Mouse (Mus musculus): Measurements from ENCODE around the gene Tagln3. TPM values are rescaled to one million over a fixed set of nuclear protein-coding genes. Genes with fewer than 3 reads are reported as not detected.

The Tagln3 gene
- total RNA-seq, 2 experiments from 2014 or later, result 0.60 to 0.61 TPM

DNA sequence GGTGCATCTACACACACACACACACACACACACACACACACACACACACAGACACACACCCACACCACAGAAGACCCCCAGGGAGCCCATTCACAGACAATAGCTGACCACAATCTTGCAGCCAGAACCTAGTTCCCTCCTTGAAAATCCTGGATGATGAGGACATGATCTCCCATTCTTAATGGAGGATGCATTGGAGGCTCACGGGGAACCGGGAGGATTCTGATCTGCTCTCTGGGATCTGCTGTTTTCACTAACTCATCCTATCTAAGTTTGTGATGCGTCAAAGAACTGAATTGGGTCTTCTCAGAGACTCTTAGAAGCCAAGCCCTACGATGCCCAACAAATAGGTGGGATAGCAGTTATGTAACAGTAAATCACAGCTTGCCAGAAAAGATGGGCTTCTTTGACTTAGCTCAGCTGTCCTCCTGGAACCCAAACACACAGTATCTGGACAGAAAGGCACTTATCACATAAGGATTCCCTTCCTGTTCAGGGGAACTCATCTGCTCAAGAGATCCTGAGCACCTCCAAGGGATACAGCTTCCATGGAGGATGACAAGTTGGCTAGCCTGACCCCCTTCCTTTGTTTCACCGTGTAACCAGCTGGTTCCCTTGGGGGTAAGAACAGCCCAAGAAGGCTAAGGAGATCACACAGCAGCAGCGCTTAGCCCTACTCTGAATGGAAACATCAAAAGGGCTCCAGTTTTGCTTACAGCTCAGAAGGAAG lies 1.1 kb downstream of the Tagln3 start:
- intact Hi-C loops (cut with DNase I), result no loop called here
- no peak for DNase-seq (ENCODE audit: low spot score)

DNA sequence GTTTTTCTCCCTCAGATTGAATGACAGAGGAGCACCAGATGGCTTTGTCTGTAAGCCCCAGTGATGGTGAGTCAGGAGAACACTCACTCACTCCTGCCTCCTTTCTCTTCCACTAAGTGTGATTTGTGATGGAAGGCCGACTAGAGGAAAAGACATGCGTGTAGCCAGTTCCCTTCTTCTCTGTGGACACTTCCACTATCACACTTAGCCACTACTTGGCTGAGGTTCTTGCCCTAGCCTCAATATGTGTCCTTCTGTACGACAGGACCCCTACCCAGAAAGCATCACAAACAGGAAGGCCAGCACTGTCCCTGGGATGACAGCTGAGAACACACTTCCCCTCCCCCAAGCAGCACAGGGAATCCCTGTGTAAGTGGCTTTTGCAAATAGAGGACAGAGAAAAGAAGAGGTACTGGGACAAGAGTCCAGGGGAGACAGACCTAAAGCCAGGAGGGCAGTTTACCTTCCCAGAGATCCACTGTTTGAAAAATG lies 1.9 kb downstream of the Tagln3 start:
- intact Hi-C loops (cut with DNase I), result no loop called here
- DNase-seq (ENCODE audit: low spot score), result no peak

DNA sequence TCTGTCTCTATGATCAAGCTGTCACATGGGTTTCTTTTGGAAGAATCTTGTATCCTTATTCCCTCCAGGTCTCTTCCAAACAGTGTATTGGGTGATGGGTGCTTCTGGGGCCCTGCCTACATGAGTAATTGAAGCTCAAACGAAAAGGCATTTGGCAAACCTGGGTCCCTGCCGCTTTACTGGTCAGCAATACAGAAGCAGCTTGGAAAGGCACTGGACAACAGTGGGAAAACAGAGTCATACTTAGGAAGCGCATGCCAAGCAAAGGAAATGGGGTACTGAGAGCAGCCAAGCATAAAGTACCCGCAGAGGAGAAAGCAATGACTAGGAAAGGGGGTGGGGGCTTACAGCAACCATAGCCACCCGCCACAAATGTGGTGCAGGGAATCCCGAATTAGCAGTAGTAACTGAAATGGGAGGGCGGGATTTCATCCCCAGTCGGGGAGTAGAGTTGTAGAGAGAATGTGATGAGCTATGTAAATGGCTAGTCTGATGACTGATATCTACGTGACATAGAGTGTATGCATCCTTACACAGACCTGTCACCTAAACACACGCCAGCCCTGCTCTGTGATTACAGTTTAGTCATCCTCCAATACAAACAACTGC lies 4.3 kb downstream of the Tagln3 start:
- DNase-seq (ENCODE audit: low spot score), result no peak
- intact Hi-C loops (cut with DNase I), result no loop called here

DNA sequence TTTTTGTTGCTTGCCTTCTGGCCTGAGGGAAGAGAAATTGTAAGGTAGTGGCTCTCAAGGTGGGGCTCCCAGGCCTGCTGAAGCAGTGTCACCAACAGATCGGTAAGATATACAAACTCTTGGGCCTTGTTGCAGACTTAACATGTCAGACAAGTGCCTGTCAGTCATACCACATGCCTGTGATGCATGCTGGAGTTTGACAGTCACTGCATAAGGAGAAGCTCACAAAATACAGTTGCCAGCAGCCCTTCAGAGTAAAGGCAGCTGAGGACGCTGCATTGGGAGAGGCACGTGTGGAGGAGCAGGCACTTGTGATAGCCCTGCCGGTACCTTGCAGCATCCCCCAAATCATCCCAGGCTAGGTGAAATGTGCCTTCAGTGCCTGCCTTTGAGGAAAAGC lies 6.1 kb downstream of the Tagln3 start:
- DNase-seq (ENCODE audit: low spot score), result no peak
- intact Hi-C loops (cut with DNase I), result no loop called here

DNA sequence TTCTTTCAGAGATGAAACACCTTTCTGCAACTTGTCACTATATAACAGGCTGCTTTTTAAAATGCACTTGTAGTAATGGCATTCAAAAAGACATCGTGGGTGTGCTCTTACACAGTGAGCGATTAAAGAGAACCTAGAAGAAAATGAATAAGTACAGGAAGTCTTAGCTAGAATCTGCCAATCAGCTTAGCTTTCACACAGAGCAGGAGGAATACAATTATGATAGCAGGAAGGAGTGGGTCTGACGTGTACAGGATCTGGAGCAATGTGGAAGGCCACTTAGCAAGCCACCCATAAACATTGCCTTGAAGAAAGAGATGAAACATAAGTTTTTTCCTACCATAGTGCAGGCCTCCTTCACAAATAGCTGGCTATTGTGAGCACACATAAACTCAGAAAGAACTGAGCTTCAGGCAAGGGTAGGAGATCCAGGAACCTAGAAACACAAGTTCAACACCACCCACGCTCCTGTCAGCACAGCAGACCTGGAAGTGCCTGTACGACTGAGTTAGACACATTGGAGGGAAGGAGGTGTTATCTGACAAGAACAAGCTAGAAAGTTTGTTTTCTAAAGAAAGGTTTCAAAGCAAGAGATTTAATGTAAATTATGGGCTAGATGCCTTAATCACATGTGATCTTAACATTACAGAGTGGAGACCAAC lies 9.8 kb downstream of the Tagln3 start:
- intact Hi-C loops (cut with DNase I), result no loop called here
- no peak for DNase-seq (ENCODE audit: low spot score)

DNA sequence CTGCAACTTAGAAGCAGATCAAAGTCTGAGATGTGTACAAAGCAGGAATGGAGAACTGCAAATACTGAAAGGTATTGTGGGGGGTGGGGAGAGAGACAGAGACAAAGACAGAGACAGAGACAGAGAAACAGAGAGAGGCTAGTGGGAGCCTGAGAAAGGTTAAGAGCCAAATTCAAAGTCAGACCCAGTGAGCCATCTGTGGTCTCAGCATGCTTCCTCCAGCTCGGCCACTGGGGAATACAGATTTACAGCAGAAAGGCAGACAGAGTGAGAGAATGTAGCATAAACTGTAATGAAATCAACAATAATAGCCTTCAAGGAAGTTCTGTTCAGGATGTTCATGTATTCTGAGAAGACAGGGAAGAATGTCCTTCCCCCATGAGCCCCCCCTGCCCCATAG lies 10.5 kb downstream of the Tagln3 start:
- DNase-seq (ENCODE audit: low spot score), result no peak
- intact Hi-C loops (cut with DNase I), result no loop called here

DNA sequence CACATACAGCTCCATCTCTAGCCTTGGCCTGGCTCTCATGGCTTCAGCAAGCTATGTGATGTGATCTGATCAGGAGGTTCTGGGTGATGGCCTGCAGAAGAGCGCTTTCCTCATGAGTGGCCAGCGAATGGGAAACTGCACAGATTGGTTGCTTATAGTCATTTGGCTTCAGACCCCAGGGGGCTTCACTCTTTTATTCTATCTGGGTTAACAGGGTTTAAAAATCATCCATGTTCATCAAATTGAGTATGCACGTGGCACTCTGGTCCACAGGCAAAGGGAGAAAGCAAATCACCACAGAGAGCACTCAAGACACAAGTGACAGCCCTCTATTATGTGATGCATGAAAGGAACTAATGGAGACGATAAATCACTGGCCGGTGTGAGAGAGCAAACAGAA lies 11.1 kb downstream of the Tagln3 start:
- intact Hi-C loops (cut with DNase I), result no loop called here
- no peak for DNase-seq (ENCODE audit: low spot score)

DNA sequence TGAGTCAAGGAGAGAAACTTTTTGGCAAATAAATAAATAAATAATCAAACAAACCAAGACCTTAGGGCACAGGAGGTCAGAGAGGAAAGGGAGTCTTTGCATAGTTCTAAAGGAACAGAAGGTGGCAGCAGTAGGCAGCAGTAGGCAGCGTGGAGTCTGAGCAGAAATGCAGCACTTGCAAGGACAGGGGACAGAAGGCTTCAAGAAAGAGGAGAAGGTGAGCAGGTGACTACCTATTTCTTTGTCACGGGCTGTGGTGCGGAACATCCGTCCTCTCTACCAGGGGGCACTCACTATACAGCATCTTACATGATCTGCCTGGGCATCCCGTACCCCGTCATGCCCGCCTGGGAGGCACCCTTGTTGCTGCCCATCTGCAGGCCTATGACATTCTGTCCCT lies 13.1 kb downstream of the Tagln3 start:
- intact Hi-C loops (cut with DNase I), result no loop called here
- DNase-seq (ENCODE audit: low spot score), result no peak

DNA sequence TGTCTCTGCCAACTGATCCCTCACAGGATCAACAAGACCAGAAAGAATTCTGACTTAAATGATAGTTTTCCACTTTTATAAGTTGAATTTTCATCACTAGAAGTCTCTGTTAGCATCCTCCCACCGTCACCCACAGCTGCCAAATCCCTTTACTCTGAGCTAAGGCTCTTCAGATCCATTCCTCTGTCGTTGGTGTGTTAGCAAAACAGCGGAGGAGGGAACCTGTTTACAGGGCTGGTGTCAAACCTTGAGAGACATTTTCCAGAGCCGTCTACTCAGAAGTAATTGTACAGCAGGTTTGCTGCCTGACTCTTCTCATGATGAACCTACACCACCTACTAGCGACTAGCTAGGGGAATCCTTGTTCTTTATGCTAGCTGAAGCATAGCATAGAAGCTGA lies 25.1 kb downstream of the Tagln3 start:
- intact Hi-C loops (cut with DNase I), result no loop called here

DNA sequence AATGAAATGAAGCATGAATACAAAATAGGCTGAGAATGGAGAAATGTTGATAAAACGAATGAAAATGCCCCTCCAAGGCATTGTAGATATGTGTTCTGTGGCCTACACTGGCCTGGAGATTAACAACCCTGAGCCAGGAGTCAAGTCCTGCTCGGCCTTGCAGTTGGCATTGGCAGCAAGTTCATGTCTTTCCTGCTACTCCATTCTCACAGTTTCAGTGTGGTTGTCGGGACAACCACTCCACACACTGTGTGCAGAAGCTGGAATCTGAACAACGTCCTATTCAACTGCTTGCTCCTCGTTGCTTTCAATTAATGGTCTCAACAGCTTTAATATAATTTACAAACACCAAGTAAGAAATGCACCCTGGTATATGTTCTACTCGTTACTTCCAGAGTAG lies 26.4 kb downstream of the Tagln3 start:
- DNase-seq (ENCODE audit: low spot score), result no peak
- intact Hi-C loops (cut with DNase I), result no loop called here

More for the DNA sequence above, 25.1 kb downstream of the Tagln3 start:
- no peak for DNase-seq (ENCODE audit: low spot score)

DNA sequence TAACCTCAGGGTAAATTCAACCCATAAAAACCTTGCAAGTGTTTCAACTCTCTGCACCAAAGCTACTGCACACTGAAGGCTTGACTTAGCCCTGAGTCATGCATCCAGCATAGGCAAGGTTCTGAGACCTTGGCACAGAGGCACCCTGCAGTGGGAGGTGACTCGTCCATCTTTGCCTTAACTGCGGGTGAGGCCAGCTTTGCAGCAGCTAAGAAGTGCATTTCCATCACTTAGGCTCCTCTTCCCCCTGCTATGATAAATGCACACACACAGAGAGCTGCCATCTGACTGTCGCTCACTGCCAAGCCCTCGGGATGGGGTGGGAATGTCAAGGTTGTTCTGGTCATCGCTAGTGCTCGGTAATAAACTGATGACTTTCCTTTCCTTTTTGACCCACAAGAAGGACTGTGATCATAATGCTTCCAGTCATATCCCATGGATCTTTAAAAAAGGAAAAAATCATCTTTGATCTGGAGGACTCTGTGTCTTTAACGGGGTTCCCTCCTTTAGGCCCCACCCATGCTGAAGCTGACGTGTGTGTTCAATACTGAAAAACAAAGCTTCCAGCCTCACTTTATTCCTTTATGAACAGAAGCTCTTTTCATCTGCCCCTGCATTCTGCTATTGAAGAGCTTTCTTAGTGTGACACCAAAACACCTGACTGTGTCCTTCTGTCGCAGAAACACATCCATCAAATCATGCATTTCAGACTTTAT lies 28.8 kb downstream of the Tagln3 start:
- intact Hi-C loops (cut with DNase I), result no loop called here
- DNase-seq (ENCODE audit: low spot score), result no peak

DNA sequence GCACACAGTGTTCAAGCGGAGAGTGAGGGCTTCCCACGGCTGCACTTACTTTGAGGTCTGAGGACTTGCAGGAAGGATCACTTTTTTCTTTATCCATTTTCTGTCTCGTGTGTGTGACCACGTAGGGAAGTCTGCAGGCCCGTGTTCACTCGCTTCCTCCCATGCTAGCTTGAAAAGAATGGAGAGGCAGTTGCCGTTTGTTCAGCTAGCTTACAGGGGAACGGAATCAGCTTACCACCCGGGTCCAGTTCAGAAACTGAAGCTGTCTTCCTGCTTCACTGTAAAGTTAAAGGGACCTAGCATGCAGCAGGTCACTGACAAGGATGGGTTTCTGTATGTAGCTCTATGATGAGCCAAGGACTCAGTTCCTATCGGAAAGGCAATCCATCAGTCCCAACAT lies 30.9 kb downstream of the Tagln3 start, which contains the start of gene Tmprss7:
Gene Tmprss7 (minus strand): TSS at position 101 of the 400 bp plus-strand sequence.
- DNase-seq (ENCODE audit: low spot score), result no peak
- intact Hi-C loops (cut with DNase I), result no loop called here

DNA sequence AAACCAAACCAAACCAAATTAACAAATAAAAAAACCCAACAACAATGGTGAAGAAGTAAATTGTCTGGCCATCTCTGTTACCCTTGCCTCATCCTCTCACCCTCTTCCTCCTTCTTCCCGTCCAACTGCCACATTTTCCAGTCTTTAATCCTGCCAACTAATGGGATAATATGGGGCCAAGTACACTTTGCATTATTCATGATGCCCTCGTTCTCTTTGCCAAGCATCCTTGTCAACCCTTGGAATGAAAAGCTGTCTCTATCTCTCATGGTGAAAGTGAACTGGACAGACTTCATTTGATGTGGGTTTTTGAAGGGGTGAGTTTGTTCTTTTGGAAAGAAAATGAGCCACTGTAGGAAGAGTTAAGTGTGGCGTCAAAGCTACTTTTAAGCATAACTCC lies 31.6 kb downstream of the Tagln3 start:
- intact Hi-C loops (cut with DNase I), result no loop called here
- no peak for DNase-seq (ENCODE audit: low spot score)

DNA sequence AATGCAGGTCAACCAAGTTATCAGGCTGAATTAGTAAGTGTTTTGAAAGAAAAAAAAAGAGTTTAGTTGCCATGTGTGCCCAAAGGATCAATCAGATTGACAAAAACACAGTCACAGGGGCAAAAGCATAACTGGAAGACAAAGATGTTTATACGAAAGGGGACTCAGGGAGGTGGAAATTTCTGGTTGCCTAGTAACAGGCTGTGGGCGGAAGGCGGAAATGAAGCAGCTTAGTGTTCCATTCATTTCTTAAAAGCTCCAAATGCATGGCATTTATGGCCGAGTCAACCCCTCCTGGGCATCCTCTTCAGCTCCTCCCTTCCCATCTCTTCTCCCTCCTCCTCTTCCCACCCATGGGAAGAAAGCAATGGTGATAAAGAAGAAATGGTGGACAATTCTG lies 34.2 kb downstream of the Tagln3 start:
- intact Hi-C loops (cut with DNase I), result no loop called here
- no peak for DNase-seq (ENCODE audit: low spot score)

DNA sequence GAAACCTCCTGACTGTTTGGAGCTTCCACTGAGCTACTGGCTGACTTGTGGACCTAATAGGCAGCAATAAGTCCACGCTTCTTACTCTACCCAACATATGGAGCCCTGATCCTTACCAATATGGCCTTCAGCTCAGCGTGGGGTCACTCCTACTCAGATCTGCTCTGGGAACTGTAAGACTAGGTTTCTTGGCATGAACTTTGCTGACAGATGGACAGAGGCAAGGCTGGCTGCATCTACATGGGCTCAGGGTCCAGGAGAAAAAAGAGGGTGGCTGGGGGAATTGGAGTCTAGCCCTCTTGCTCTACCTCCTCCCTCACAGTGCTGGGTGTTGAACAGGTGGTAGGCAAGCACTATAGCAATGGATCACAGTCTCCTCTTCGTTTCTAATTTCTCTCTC lies 37.6 kb downstream of the Tagln3 start:
- DNase-seq (ENCODE audit: low spot score), result no peak
- intact Hi-C loops (cut with DNase I), result loop anchor here (10.0 kb wide), 1 partner anchor 128 kb away; no protein-coding TSS in a partner anchor

DNA sequence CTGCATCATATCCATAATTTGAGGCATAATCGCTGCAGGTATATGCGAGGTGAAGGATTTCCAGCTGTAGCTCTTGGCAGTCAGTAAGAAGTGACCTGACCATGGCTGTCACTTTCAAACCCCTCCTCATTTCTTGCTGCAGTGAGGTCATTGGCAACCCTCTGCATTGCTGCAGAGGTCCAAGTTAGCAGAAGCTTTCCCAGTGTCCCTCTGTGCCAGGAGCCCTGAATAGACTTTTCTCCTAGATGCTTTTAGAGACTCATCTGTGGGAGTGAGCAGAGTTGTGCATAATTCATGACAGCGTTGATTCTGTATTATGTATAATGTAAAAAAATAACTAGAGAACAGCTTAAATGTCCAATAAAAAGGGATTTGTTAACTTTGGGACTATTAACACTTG lies 39.1 kb downstream of the Tagln3 start:
- no peak for DNase-seq (ENCODE audit: low spot score)
- intact Hi-C loops (cut with DNase I), result loop anchor here (1.0 to 10.0 kb wide), 3 partner anchors 130 to 337 kb away; no protein-coding TSS in a partner anchor

DNA sequence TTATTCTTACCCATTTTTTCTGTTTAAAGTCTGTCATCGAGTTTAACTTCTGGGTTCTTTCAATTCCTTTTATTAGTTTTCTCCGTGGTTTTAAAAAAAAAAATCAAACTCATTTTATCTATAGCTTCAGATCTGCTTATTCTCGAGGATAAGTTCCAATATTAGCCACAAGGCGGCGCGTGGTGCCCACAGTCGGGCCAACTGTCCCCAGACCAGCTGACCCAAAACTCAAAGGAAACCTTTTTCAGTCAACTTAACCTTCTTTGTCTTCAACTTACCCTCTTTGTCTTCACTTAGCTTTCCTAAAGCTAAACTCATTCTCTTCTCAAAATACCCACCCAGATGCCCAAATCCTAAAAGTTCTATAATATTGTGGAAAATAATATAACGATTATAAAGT lies 39.6 kb downstream of the Tagln3 start:
- DNase-seq (ENCODE audit: low spot score), result no peak
- intact Hi-C loops (cut with DNase I), result loop anchor here (1.0 to 10.0 kb wide), 3 partner anchors 130 to 337 kb away; no protein-coding TSS in a partner anchor

DNA sequence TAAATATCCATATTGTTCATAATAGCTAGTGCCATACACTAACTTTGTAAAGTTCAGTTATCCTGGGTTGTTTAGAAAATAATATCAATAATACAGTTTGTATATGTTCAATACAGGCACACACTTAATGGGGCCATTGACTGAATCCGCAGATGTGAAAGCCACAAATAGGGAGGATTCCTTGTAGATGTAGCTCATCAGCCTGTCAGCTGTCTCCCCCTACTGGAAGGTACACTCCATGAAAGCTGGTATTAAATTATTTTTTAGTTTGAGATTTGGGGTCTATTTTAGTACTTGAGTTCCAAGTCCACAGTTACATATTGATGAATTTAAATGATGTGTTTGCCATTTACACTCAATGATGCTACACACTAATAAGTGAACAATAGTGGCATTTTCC lies 47.9 kb downstream of the Tagln3 start:
- intact Hi-C loops (cut with DNase I), result no loop called here
- no peak for DNase-seq (ENCODE audit: low spot score)

DNA sequence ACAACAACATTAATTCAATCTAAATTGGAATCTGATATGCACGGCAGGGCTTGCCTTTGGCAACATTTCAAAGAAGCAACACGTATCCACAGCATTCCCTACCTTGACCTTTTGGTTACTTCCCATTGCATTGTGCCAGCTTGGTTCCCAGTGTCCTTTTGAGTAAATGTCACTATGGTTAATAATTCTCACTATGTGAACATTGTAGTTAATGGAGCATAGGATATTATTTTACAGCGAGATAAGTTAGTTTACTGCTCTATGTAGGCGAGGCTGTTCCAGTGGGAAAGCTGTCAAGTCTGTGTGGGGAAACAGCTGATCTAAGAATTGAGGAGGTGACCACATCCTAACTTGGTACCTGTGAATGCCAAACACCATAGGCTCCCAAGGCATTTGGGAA lies 54.4 kb downstream of the Tagln3 start:
- intact Hi-C loops (cut with DNase I), result no loop called here

DNA sequence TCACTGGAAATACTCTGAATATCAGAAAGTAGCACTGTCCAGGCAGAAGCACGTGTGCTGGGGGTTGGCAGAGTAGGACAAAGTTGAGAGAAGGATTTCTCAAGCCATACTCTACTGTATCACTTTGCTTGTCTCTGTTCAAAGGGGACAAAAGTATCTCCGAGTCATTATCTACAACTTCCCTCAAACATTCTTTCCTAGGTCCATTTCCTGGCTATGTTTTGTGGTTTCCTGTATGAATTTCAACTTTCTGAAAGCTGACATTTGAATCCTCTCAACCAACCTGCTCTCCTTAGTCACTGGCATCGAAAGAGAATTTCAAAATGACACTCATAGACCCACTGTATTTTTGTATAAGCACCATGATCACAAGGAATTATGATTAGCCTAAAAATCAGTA lies 56.2 kb downstream of the Tagln3 start:
- no peak for DNase-seq (ENCODE audit: low spot score)
- intact Hi-C loops (cut with DNase I), result no loop called here

More for the DNA sequence above, 54.4 kb downstream of the Tagln3 start:
- no peak for DNase-seq (ENCODE audit: low spot score)
